Mouse (Mus musculus) liver, embryonic 12.5 days (tissue): Measurements from ENCODE around the gene Tmem9b. TPM values are rescaled to one million over a fixed set of nuclear protein-coding genes. Genes with fewer than 3 reads are reported as not detected.

ENCODE experiments used
- ATAC-seq: fragments of 200-750 bp; cut with Nextera tagmentation; 2 replicates; pipeline ENCODE4 v1.8.0; 2017; ENCODE audit warnings: moderate number of reproducible peaks, mild to moderate bottlenecking, moderate library complexity
- H3K27ac ChIP-seq: fragments of 300-500 bp; sonication (generic); 2 replicates; pipeline ENCODE4 v1.5.1; 2016; ENCODE audit warnings: mild to moderate bottlenecking
- H3K27me3 ChIP-seq: fragments of 300-500 bp; sonication (generic); replicated peaks from 2 replicates; pipeline ENCODE4 v1.6.1; 2016; ENCODE audit warnings: mild to moderate bottlenecking, moderate library complexity
- H3K36me3 ChIP-seq: fragments of 300-500 bp; sonication (generic); 2 replicates; pipeline ENCODE4 v1.6.1; 2016; ENCODE audit warnings: mild to moderate bottlenecking, moderate library complexity
- H3K4me1 ChIP-seq: fragments of 300-500 bp; sonication (generic); 2 replicates; pipeline ENCODE4 v1.6.1; 2016
- H3K4me2 ChIP-seq: fragments of 300-500 bp; sonication (generic); 2 replicates; pipeline ENCODE4 v1.6.1; 2016; ENCODE audit warnings: mild to moderate bottlenecking, moderate library complexity
- H3K4me3 ChIP-seq: fragments of 300-500 bp; sonication (generic); 2 replicates; pipeline ENCODE4 v1.5.1; 2016; ENCODE audit warnings: mild to moderate bottlenecking, moderate library complexity
- H3K9ac ChIP-seq: fragments of 300-500 bp; sonication (generic); 2 replicates; pipeline ENCODE4 v1.6.1; 2016; ENCODE audit warnings: mild to moderate bottlenecking, moderate library complexity
- H3K9me3 ChIP-seq: fragments of 300-500 bp; sonication (generic); replicated peaks from 2 replicates; pipeline ENCODE4 v1.6.1; 2016; ENCODE audit warnings: mild to moderate bottlenecking, moderate library complexity
- WGBS: fragments of 180-500 bp; shearing (Covaris S2); methylation state at CpG from one replicate; pipeline ENCODE4 v1.1.7; 2016; ENCODE audit not compliant: insufficient replicate concordance; 5-methylcytosine and 5-hydroxymethylcytosine counted together
- polyA plus RNA-seq: library from polyadenylated mRNA; unstranded; fragments of >200 nt; fragmentation: Nextera tagmentation; extraction: Ambion mirVana; gene quantifications from 2 replicates; pipeline ENCODE4 v1.2.1, GENCODE M21; 2016

Tmem9b gene
- polyA plus RNA-seq, 1 experiment from 2014 or later = 38.8 TPM

DNA sequence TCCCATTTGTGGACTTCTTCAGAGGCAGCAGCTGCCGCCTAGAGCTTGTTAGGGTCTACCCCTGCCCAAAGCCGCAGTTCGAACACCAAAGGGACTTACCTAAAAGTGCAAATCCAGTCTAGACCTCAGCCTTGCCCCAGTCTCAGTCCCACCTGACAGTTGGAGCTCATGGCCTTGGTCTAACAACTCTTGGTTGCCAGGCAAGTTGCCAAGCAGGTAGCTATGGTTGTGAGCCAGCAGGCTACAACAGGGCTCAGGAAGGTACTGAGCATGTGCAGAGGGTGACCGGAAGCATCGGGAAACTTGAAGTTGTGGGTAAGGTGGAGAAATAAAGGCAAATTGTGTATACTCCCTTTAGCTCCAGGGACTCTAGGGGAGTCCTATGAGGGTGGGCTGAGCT is 29.0 kb downstream of the Tmem9b start, which contains the start of gene BC051019:
Gene BC051019 (minus strand): TSS at position 154 of the 400 bp plus-strand sequence.
- H3K36me3 ChIP-seq = no peaks in the 10 kb centered on the region
- no peak for ATAC-seq
- no peak within 1 kb of the TSS for H3K4me2 ChIP-seq
- 75% methylated on average over 5 of the region's 5 CpGs for WGBS
- H3K4me1 ChIP-seq = no peaks in the 10 kb centered on the region
- H3K4me3 ChIP-seq = no peak within 1 kb of the TSS
- H3K27me3 ChIP-seq = no peaks in the 10 kb centered on the region
- no peak within 1 kb of the TSS for H3K9ac ChIP-seq
- H3K9me3 ChIP-seq = peaks cover 5% of the 10 kb centered on the region; the same call in 1 of the 2 replicates
- no peak within 1 kb of the TSS for H3K27ac ChIP-seq

DNA sequence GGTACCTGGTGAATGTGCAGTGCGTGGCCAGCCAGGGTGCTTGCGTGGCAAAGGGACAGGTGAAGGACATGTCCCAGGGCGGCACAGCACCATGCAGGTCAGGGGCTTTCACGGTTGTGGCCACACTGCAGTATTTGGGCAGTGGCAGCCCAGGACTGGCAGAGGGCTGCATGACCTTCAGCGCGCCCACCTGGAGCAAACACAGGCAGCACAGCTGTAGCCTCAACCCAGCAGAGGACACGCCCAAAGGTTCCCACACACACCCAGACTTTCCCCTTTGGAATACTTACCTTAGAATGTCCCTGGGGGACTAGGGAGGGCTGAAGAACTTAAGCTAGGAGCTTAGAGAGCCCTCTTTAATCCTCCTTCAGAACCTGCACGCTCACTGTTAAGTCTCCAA is 29.6 kb downstream of the Tmem9b start:
- H3K9ac ChIP-seq = no peak overlapping the region
- H3K4me3 ChIP-seq = no peak overlapping the region
- no peaks in the 10 kb centered on the region for H3K36me3 ChIP-seq
- H3K27me3 ChIP-seq = no peaks in the 10 kb centered on the region
- WGBS = 86% methylated on average over 8 of the region's 8 CpGs
- no peak overlapping the region for H3K27ac ChIP-seq
- no peak for ATAC-seq
- H3K9me3 ChIP-seq = peaks cover 5% of the 10 kb centered on the region; the same call in 1 of the 2 replicates
- no peaks in the 10 kb centered on the region for H3K4me1 ChIP-seq
- H3K4me2 ChIP-seq = no peak overlapping the region

- WGBS = 85% methylated on average over 2 of the region's 2 CpGs
- Histone ChIP-seq H3K27ac (no peak overlapping the region), H3K27me3 (no peaks in the 10 kb centered on the region), H3K9me3 (peaks cover 5% of the 10 kb centered on the region; the same call in 1 of the 2 replicates), H3K9ac (no peak overlapping the region), H3K4me3 (no peak overlapping the region), H3K36me3 (no peaks in the 10 kb centered on the region), H3K4me1 (no peaks in the 10 kb centered on the region), H3K4me2 (no peak overlapping the region)
- no peak for ATAC-seq
Measured at GRCm38 (mm10) chr7:109722618-109723017, 30.1 kb downstream of the Tmem9b start.

DNA sequence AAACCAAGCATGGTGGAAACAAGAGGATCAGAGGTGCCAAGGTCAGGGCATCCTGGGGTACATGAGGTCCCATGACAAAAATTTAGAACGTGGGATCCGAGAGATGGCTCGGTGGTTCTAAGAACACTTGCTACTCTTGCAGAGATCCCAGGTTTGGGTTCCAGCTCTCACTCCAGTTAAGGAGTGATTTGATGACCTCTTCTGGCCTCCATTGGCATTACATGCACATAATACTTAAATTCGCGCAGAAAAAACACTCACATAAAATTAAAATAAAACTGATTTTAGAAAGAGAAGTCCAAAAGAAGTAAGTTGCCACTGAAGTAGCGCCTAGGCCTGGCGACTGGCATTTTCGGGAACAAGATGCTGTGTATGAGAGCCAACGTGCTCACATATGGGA is 33.4 kb downstream of the Tmem9b start:
- ATAC-seq = no peak
- Histone ChIP-seq H3K27me3 (no peaks in the 10 kb centered on the region), H3K4me3 (no peak overlapping the region), H3K27ac (no peak overlapping the region), H3K9ac (no peak overlapping the region), H3K4me2 (no peak overlapping the region), H3K36me3 (no peaks in the 10 kb centered on the region), H3K4me1 (no peaks in the 10 kb centered on the region), H3K9me3 (peaks cover 5% of the 10 kb centered on the region; the same call in 1 of the 2 replicates)
- 59% methylated on average over 9 of the region's 9 CpGs for WGBS

- no peaks in the 10 kb centered on the region for H3K9me3 ChIP-seq
- WGBS = 58% methylated on average over 2 of the region's 2 CpGs
- H3K4me1 ChIP-seq = 0 out of 2 replicates have a peak, but pooled peaks cover 4% of the 10 kb centered on the region
- H3K36me3 ChIP-seq = peaks cover 50% of the 10 kb centered on the region
- no peak for ATAC-seq
- H3K4me2 ChIP-seq = no peak overlapping the region
- H3K27me3 ChIP-seq = no peaks in the 10 kb centered on the region
- no peak overlapping the region for H3K9ac ChIP-seq
- H3K4me3 ChIP-seq = no peak overlapping the region
- H3K27ac ChIP-seq = no peak overlapping the region
Measured at GRCm38 (mm10) chr7:109713434-109713982, 39.2 kb downstream of the Tmem9b start.

GRCm38 (mm10) chr7:109712198-109712597 is 40.5 kb downstream of the Tmem9b start:
- no peak for ATAC-seq
- Histone ChIP-seq H3K36me3 (peaks cover 63% of the 10 kb centered on the region), H3K4me1 (peaks cover 13% of the 10 kb centered on the region; the same call in 1 of the 2 replicates), H3K27ac (no peak overlapping the region), H3K4me2 (no peak overlapping the region), H3K9me3 (no peaks in the 10 kb centered on the region), H3K27me3 (no peaks in the 10 kb centered on the region), H3K4me3 (no peak overlapping the region), H3K9ac (no peak overlapping the region)
- 85% methylated on average over 7 of the region's 7 CpGs for WGBS

GRCm38 (mm10) chr7:109710069-109710468 is 42.6 kb downstream of the Tmem9b start:
- no peak overlapping the region for H3K4me3 ChIP-seq
- H3K36me3 ChIP-seq = peaks cover 64% of the 10 kb centered on the region
- no peaks in the 10 kb centered on the region for H3K27me3 ChIP-seq
- H3K4me1 ChIP-seq = peaks cover 24% of the 10 kb centered on the region
- no peak overlapping the region for H3K9ac ChIP-seq
- H3K27ac ChIP-seq = no peak overlapping the region
- 63% methylated on average over 1 of the region's 1 CpGs for WGBS
- no peak overlapping the region for H3K4me2 ChIP-seq
- no peaks in the 10 kb centered on the region for H3K9me3 ChIP-seq
- no peak for ATAC-seq

GRCm38 (mm10) chr7:109708961-109709382 is 43.7 kb downstream of the Tmem9b start:
- Histone ChIP-seq H3K9ac (no peak overlapping the region), H3K9me3 (no peaks in the 10 kb centered on the region), H3K4me3 (no peak overlapping the region), H3K27ac (no peak overlapping the region), H3K36me3 (peaks cover 64% of the 10 kb centered on the region), H3K4me1 (peaks cover 35% of the 10 kb centered on the region), H3K4me2 (no peak overlapping the region), H3K27me3 (no peaks in the 10 kb centered on the region)
- ATAC-seq = no peak
- 52% methylated on average over 3 of the region's 3 CpGs for WGBS

DNA sequence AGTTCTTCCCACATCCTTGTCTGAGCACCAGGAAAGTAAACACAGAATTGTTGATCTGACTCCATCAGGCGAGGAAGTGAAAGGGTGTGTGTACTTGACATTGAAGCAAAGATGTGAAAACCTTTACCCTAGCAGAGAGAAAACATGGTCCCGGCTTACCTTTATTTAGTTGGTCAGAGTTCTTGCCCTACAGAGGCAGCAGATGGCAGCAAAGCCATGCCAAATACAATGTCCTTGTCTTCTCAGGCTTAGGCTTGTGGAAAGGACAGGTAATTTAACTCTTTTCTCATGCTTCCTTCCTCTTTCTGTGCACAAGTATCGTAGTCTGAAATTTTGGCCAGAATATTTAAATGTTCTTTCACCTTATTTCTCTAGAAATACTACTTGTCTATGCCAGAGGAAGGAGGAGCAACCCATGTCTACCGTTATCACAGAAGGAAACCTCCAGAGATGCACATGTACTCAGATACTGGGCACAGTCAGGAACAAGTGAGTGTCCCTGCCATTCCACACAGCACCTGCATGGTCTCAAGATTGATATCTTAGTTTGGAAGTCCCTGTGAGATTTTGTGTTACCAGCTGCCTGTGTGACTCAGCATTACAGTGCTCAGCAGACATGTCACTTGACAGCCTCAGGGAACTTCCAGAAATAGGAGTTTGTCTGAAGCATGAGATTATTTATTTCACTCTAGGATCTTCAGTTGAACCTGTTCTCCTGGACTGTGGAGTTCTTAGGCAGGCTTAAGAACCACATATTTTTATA is 45.5 kb downstream of the Tmem9b start:
- Histone ChIP-seq H3K4me3 (no peak overlapping the region), H3K9me3 (no peaks in the 10 kb centered on the region), H3K4me1 (peaks cover 51% of the 10 kb centered on the region), H3K9ac (no peak overlapping the region), H3K36me3 (peaks cover 50% of the 10 kb centered on the region), H3K27ac (0 out of 2 replicates have a peak overlapping the region, but pooled peaks have one; percentile 1), H3K27me3 (no peaks in the 10 kb centered on the region), H3K4me2 (no peak overlapping the region)
- no peak for ATAC-seq
- 34% methylated on average over 4 of the region's 4 CpGs for whole genome bisulfite sequencing

- peaks cover 23% of the 10 kb centered on the region for H3K36me3 ChIP-seq
- H3K9ac ChIP-seq = peak overlapping the region; percentile 88
- H3K4me2 ChIP-seq = peak overlapping the region; percentile 89
- peaks cover 51% of the 10 kb centered on the region for H3K4me1 ChIP-seq
- no peak for ATAC-seq
- peak overlapping the region; percentile 82; the same call in 1 of the 2 replicates for H3K27ac ChIP-seq
- H3K4me3 ChIP-seq = peak overlapping the region; percentile 81
- no peaks in the 10 kb centered on the region for H3K27me3 ChIP-seq
- H3K9me3 ChIP-seq = no peaks in the 10 kb centered on the region
- 45% methylated on average over 3 of the region's 3 CpGs for WGBS
Measured at GRCm38 (mm10) chr7:109704461-109704860, 48.2 kb downstream of the Tmem9b start.

- no peaks in the 10 kb centered on the region for H3K27me3 ChIP-seq
- H3K4me3 ChIP-seq = peak overlapping the region; percentile 81
- H3K9ac ChIP-seq = peak overlapping the region; percentile 88
- peaks cover 49% of the 10 kb centered on the region for H3K4me1 ChIP-seq
- H3K27ac ChIP-seq = peak overlapping the region; percentile 82
- H3K36me3 ChIP-seq = peaks cover 18% of the 10 kb centered on the region
- 2% methylated on average over 17 of the region's 17 CpGs for WGBS
- H3K9me3 ChIP-seq = no peaks in the 10 kb centered on the region
- H3K4me2 ChIP-seq = peak overlapping the region; percentile 89
- ATAC-seq = peak; percentile 58
Measured at GRCm38 (mm10) chr7:109704016-109704377, 48.7 kb downstream of the Tmem9b start.
